25 mouse cellular contexts compared by ENCODE assay signal in genomic region chr19:52861576-52861975, GRCm38 (mm10).
DNase-seq lines count a peak whose midpoint lies in the region; ATAC-seq lines count a peak whose summit lies in the region.
"Had no signal": no experiment of that assay in that cellular context is flagged by ENCODE, and none has a peak within 500 bp of the region (broad histone marks: within the 10 kb centered on the region; RNA-seq: fewer than 3 reads in every experiment).

No protein-coding gene starts in this region.

- H3K4me2 ChIP-seq in limb, embryonic 12.5 days: peak overlapping the region; percentile 30; the same call in 1 of the 2 replicates
- H3K4me2 ChIP-seq: forebrain, embryonic 13.5 days; heart, embryonic 15.5 days; liver, embryonic 12.5 days had no signal

- H3K9me3 ChIP-seq in limb, embryonic 12.5 days: no peaks in the 10 kb centered on the region
- H3K9me3 ChIP-seq in limb, embryonic 10.5 days (replicated peaks): no peaks in the 10 kb centered on the region
- H3K9me3 ChIP-seq: forebrain, embryonic 13.5 days; heart, embryonic 15.5 days; liver, embryonic 12.5 days; midbrain, embryonic 10.5 days had no signal

- peak; percentile 22 for DNase-seq in embryo, embryonic 10.5 days (ENCODE audit: low spot score)
- DNase-seq in embryo, embryonic 9.5 days (ENCODE audit: extremely low spot score): no peak
- DNase-seq in limb, embryonic 10.5 days (ENCODE audit: low spot score): no peak
- peak; percentile 5 for DNase-seq in NIH3T3 (ENCODE audit: low read depth)
- peak; percentile 40 for DNase-seq in forelimb bud, embryonic 11.5 days (ENCODE audit: low read depth, low spot score)
- DNase-seq in heart, adult 11 months: no peak
- DNase-seq in cerebellum, postnatal 25 days: no peak
- DNase-seq: adrenal gland, postnatal 14 days; cerebellum, adult 11-12 months; cerebellum, postnatal 14 days; gastrocnemius, postnatal 25 days; heart, postnatal 4 days; layer of hippocampus, postnatal 36 days; lung, adult 2 months; lung, postnatal 4 days; right cerebral cortex, postnatal 4 days; thymus, adult 2 months had no signal

- no peak overlapping the region for H3K27ac ChIP-seq in limb, embryonic 12.5 days
- no peak overlapping the region for H3K27ac ChIP-seq in limb, embryonic 10.5 days
- H3K27ac ChIP-seq: forebrain, embryonic 13.5 days; heart, embryonic 15.5 days; liver, embryonic 12.5 days; midbrain, embryonic 10.5 days had no signal

- H3K4me1 ChIP-seq in limb, embryonic 12.5 days (replicated peaks): peaks cover 10% of the 10 kb centered on the region
- peaks cover 9% of the 10 kb centered on the region for H3K4me1 ChIP-seq in limb, embryonic 10.5 days
- H3K4me1 ChIP-seq: heart, embryonic 15.5 days; liver, embryonic 12.5 days; midbrain, embryonic 10.5 days had no signal

- no peak overlapping the region for H3K4me3 ChIP-seq in limb, embryonic 12.5 days (replicated peaks)
- no peak overlapping the region for H3K4me3 ChIP-seq in limb, embryonic 10.5 days
- H3K4me3 ChIP-seq: forebrain, embryonic 13.5 days; heart, embryonic 15.5 days; liver, embryonic 12.5 days; midbrain, embryonic 10.5 days had no signal

- no peaks in the 10 kb centered on the region for H3K27me3 ChIP-seq in limb, embryonic 12.5 days
- H3K27me3 ChIP-seq in limb, embryonic 10.5 days (ENCODE audit: low read depth, poor library complexity, severe bottlenecking): no peaks in the 10 kb centered on the region
- H3K27me3 ChIP-seq: forebrain, embryonic 13.5 days; heart, embryonic 15.5 days; liver, embryonic 12.5 days had no signal

- 29% methylated on average over 9 of the region's 9 CpGs for WGBS in limb, embryonic 12.5 days
- WGBS in limb, embryonic 10.5 days: 59% methylated on average over 9 of the region's 9 CpGs

- H3K9ac ChIP-seq in limb, embryonic 12.5 days (replicated peaks): no peak overlapping the region
- H3K9ac ChIP-seq: forebrain, embryonic 13.5 days; heart, embryonic 15.5 days; liver, embryonic 12.5 days had no signal

- ATAC-seq in limb, embryonic 12.5 days (ENCODE audit: insufficient number of reproducible peaks, insufficient read depth, low FRiP score, low TSS enrichment, low read depth): no peak
- ATAC-seq: forebrain, embryonic 13.5 days; hindbrain, embryonic 16.5 days; intestine, postnatal 0 days; liver, embryonic 12.5 days; Patski had no signal

- no peaks in the 10 kb centered on the region for H3K36me3 ChIP-seq in limb, embryonic 12.5 days
- H3K36me3 ChIP-seq in limb, embryonic 10.5 days: no peaks in the 10 kb centered on the region
- H3K36me3 ChIP-seq: heart, embryonic 15.5 days; liver, embryonic 12.5 days; midbrain, embryonic 10.5 days had no signal

Comparison
In these comparisons a context has a peak if more than half of its experiments do, and no peak if none do; other contexts are left out.
1. DNase-seq: peak in embryo, embryonic 10.5 days (single experiment), NIH3T3 (single experiment) and forelimb bud, embryonic 11.5 days (single experiment); none in embryo, embryonic 9.5 days (single experiment), limb, embryonic 10.5 days (single experiment), heart, adult 11 months (single experiment) and cerebellum, postnatal 25 days (0 of 2).